Mouse (Mus musculus): ENCODE data around the gene Ccdc117. TPM values are rescaled to one million over a fixed set of nuclear protein-coding genes. Genes with fewer than 3 reads are reported as not detected.

The Ccdc117 gene
- polyA plus RNA-seq, 1 experiment, result 5.8 TPM

Other genes with a start within 250 kb of the Ccdc117 start
- 7.2 and 10.2 TPM in 2 replicates for gene Znrf3, start 97.3 kb downstream of the Ccdc117 start, polyA plus RNA-seq (2012; rRNA removed)
- gene Xbp1, start 21.5 kb downstream of the Ccdc117 start, polyA plus RNA-seq (2012; rRNA removed), result 120 and 157 TPM in 2 replicates
- gene Ankrd36, start 27.5 kb upstream of the Ccdc117 start, polyA plus RNA-seq (2012; rRNA removed), result 0.42 and 0.61 TPM in 2 replicates
- 101 and 114 TPM in 2 replicates for gene Mrps24, start 173.5 kb upstream of the Ccdc117 start, polyA plus RNA-seq (2012; rRNA removed)
- 22.0 and 22.4 TPM in 2 replicates for gene Urgcp, start 220.2 kb upstream of the Ccdc117 start, polyA plus RNA-seq (2012; rRNA removed)
- 53.0 and 63.6 TPM in 2 replicates for gene Dbnl, start 246.3 kb upstream of the Ccdc117 start, polyA plus RNA-seq (2012; rRNA removed)